Mouse (Mus musculus) E14TG2a.4 (cell line): Measurements from ENCODE around the gene Rhbdd2.

Experiments used
- H3K27me3 ChIP-seq: 2 replicates; pipeline ENCODE4 v1.6.1; 2014; ENCODE audit warnings: low read length, control low read depth; ENCODE audit not compliant: insufficient read depth
- H3K36me3 ChIP-seq: 2 replicates; pipeline ENCODE4 v1.6.1; 2014; ENCODE audit warnings: low read length, control low read depth; ENCODE audit not compliant: insufficient read depth
- H3K4me1 ChIP-seq: replicated peaks from 2 replicates; pipeline ENCODE4 v1.6.1; 2014; ENCODE audit warnings: low read depth, low read length, control low read depth
- H3K4me3 ChIP-seq: replicated peaks from 2 replicates; pipeline ENCODE4 v1.5.1; 2014; ENCODE audit warnings: mild to moderate bottlenecking, low read length
- H3K9me3 ChIP-seq: 2 replicates; pipeline ENCODE4 v1.6.1; 2014; ENCODE audit warnings: low read length, control low read depth
- CTCF ChIP-seq: conservative IDR thresholded peaks from 2 replicates; pipeline ENCODE4 v1.5.1; 2014; ENCODE audit warnings: low read length
- NANOG ChIP-seq: IDR thresholded peaks from 2 replicates; pipeline ENCODE4 v1.6.1; 2014; ENCODE audit warnings: borderline replicate concordance, low read length, mixed read lengths
- POU5F1 ChIP-seq: IDR thresholded peaks from 2 replicates; pipeline ENCODE4 v1.6.1; 2014; ENCODE audit warnings: low read length, borderline replicate concordance

Rhbdd2 gene

DNA sequence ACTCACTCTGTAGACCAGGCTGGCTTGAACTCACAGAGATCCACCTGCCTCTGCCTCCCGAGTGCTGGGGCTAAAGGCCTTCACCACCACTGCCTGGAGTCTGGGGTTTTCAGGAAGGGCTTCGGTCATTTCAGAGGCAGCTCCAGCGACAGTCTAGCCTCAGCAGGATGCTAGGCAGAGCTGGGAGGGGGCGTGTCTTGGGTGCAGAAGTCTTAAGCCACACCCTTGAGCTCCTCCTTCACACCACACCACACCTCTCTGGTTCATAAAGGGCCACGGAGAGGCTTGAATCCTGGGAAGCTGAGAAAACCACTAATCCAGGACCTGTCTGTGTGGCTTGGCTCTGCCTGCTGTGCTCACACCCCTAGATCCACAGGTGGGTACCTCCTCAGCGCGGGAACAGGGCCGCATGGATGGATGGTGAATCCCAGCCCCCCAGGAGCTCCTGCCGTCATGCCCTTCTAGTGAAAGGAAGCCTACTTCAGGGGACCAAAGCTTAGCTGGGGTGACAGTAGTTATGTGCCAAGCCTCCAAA, 37.4 kb downstream of the Rhbdd2 start, which contains the start of gene Por:
Por (plus strand) TSS at position 293 of the 535 bp plus-strand sequence.
- TF ChIP-seq CTCF (no peak), POU5F1 (no peak), NANOG (no peak)
- peaks cover 67% of the 10 kb centered on the region for H3K4me1 ChIP-seq
- no peaks in the 10 kb centered on the region for H3K36me3 ChIP-seq
- no peaks in the 10 kb centered on the region for H3K27me3 ChIP-seq
- H3K4me3 ChIP-seq, result peak within 1 kb of the TSS; percentile 41
- no peaks in the 10 kb centered on the region for H3K9me3 ChIP-seq

DNA sequence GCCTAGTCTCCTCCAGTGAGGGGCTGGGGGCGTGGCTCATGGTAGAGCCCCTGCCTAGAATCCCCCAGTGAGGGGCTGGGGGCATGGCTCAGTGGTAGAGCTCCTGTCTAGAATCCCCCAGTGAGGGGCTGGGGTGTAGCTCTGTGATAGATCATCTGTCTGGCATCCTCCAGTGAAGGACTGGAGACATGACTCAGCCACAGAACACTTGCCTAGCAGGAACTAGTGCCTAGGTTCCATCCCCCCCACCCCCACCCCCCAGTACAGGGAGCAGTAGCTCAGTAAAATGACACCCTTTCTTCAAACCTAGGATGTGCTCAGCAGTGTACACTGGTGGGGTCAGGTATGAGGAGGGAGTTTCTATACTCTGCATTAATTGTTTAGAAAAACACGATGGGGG, 38.5 kb downstream of the Rhbdd2 start:
- TF ChIP-seq CTCF (no peak), POU5F1 (no peak), NANOG (no peak)
- H3K9me3 ChIP-seq, result no peaks in the 10 kb centered on the region
- no peaks in the 10 kb centered on the region for H3K36me3 ChIP-seq
- no peaks in the 10 kb centered on the region for H3K27me3 ChIP-seq
- peaks cover 76% of the 10 kb centered on the region for H3K4me1 ChIP-seq
- no peak overlapping the region for H3K4me3 ChIP-seq

DNA sequence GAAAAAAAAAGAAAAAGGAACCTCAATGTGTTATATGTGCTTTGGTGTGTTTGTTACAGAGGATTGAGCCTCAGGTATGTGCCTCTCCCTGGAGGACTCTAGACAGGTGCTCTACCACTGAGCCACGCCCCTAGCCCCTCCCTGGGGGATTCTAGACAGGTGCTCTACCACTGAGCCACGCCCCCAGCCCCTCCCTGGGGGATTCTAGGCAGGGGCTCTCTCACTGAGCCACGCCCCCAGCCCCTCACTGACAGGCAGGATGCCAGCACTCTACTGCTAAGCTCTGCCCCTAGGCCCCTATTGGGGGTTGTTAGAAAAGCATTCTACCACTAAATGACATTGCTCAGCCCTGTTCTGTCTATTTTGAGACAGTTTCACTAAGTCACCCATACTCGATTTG, 40.1 kb downstream of the Rhbdd2 start:
- TF ChIP-seq CTCF (no peak), POU5F1 (no peak), NANOG (no peak)
- peaks cover 90% of the 10 kb centered on the region for H3K4me1 ChIP-seq
- no peaks in the 10 kb centered on the region for H3K9me3 ChIP-seq
- H3K27me3 ChIP-seq, result 0 out of 2 replicates have a peak, but pooled peaks cover 2% of the 10 kb centered on the region
- no peaks in the 10 kb centered on the region for H3K36me3 ChIP-seq
- H3K4me3 ChIP-seq, result no peak overlapping the region

- Histone ChIP-seq H3K4me1 (peaks cover 90% of the 10 kb centered on the region), H3K36me3 (no peaks in the 10 kb centered on the region), H3K4me3 (no peak overlapping the region), H3K9me3 (0 out of 2 replicates have a peak, but pooled peaks cover under 1% of the 10 kb centered on the region), H3K27me3 (0 out of 2 replicates have a peak, but pooled peaks cover 2% of the 10 kb centered on the region)
- TF ChIP-seq POU5F1, result no peak
- no peak for TF ChIP-seq NANOG
- TF ChIP-seq CTCF, result no peak
Measured at GRCm38 (mm10) chr5:135672980-135673379, 40.6 kb downstream of the Rhbdd2 start.

GRCm38 (mm10) chr5:135674349-135674775, 41.9 kb downstream of the Rhbdd2 start:
- no peak for TF ChIP-seq NANOG
- TF ChIP-seq POU5F1, result no peak
- no peak for TF ChIP-seq CTCF
- Histone ChIP-seq H3K27me3 (0 out of 2 replicates have a peak, but pooled peaks cover 2% of the 10 kb centered on the region), H3K4me3 (peak overlapping the region; percentile 17; the same call in 1 of the 2 replicates), H3K9me3 (0 out of 2 replicates have a peak, but pooled peaks cover 3% of the 10 kb centered on the region), H3K4me1 (peaks cover 78% of the 10 kb centered on the region), H3K36me3 (no peaks in the 10 kb centered on the region)

DNA sequence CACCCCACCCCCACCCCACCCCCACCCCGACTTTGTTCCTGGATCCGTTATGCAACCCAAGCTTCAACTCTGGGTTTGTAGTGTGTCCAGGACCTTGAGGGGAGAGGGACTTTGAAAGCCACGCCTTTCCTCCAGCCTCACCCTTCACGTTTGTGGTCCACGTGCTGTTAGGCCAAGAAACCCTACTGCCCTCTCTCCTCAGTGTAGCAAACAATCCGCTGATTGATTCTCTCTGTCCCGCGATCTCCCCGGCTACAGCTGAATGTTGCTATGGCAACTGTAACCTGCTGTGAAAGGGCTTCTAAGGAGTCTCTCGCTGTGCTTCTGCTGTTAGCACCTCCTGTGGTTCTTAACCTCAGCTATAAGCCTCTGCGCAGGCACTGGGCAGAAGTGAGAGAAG, 42.4 kb downstream of the Rhbdd2 start:
- Histone ChIP-seq H3K36me3 (no peaks in the 10 kb centered on the region), H3K9me3 (0 out of 2 replicates have a peak, but pooled peaks cover 3% of the 10 kb centered on the region), H3K4me1 (peaks cover 75% of the 10 kb centered on the region), H3K27me3 (0 out of 2 replicates have a peak, but pooled peaks cover 2% of the 10 kb centered on the region), H3K4me3 (peak overlapping the region; percentile 29)
- TF ChIP-seq NANOG (peak; percentile 11; the same call in 1 of the 2 replicates), POU5F1 (no peak)

- TF ChIP-seq CTCF (no peak), POU5F1 (no peak), NANOG (no peak)
- Histone ChIP-seq H3K27me3 (0 out of 2 replicates have a peak, but pooled peaks cover 2% of the 10 kb centered on the region), H3K9me3 (0 out of 2 replicates have a peak, but pooled peaks cover 3% of the 10 kb centered on the region), H3K36me3 (no peaks in the 10 kb centered on the region), H3K4me1 (peaks cover 75% of the 10 kb centered on the region), H3K4me3 (no peak overlapping the region)
Measured at GRCm38 (mm10) chr5:135676696-135677095, 44.3 kb downstream of the Rhbdd2 start.

GRCm38 (mm10) chr5:135677251-135677650, 44.8 kb downstream of the Rhbdd2 start:
- H3K9me3 ChIP-seq, result 0 out of 2 replicates have a peak, but pooled peaks cover 3% of the 10 kb centered on the region
- H3K36me3 ChIP-seq, result no peaks in the 10 kb centered on the region
- 0 out of 2 replicates have a peak, but pooled peaks cover 2% of the 10 kb centered on the region for H3K27me3 ChIP-seq
- peaks cover 73% of the 10 kb centered on the region for H3K4me1 ChIP-seq
- TF ChIP-seq CTCF (no peak), NANOG (no peak), POU5F1 (no peak)
- H3K4me3 ChIP-seq, result no peak overlapping the region

GRCm38 (mm10) chr5:135678481-135678880, 46.1 kb downstream of the Rhbdd2 start:
- TF ChIP-seq CTCF, result no peak
- no peak for TF ChIP-seq NANOG
- no peak for TF ChIP-seq POU5F1
- Histone ChIP-seq H3K9me3 (0 out of 2 replicates have a peak, but pooled peaks cover 3% of the 10 kb centered on the region), H3K36me3 (no peaks in the 10 kb centered on the region), H3K4me1 (peaks cover 61% of the 10 kb centered on the region), H3K4me3 (no peak overlapping the region), H3K27me3 (0 out of 2 replicates have a peak, but pooled peaks cover 2% of the 10 kb centered on the region)
